Mouse (Mus musculus) lung, embryonic 16.5 days (tissue): Measurements from ENCODE around the gene Bcan. TPM values are rescaled to one million over a fixed set of nuclear protein-coding genes. Genes with fewer than 3 reads are reported as not detected.

Experiments
- ATAC-seq: fragments of 200-750 bp; cut with Nextera tagmentation; 2 replicates; pipeline ENCODE4 v1.8.0; 2017; ENCODE audit warnings: low read depth, mild to moderate bottlenecking, moderate library complexity
- H3K27ac ChIP-seq: fragments of 300-500 bp; sonication (generic); 2 replicates; pipeline ENCODE4 v1.5.1; 2014; ENCODE audit warnings: mild to moderate bottlenecking, control low read depth, low read length
- H3K27me3 ChIP-seq: fragments of 300-500 bp; sonication (generic); 2 replicates; pipeline ENCODE4 v1.6.1; 2014; ENCODE audit warnings: low read depth, low read length, mixed read lengths; ENCODE audit not compliant: control insufficient read depth, insufficient read depth
- H3K36me3 ChIP-seq: fragments of 300-500 bp; sonication (generic); 2 replicates; pipeline ENCODE4 v1.6.1; 2014; ENCODE audit warnings: low read length; ENCODE audit not compliant: control insufficient read depth, insufficient read depth
- H3K4me1 ChIP-seq: fragments of 300-500 bp; sonication (generic); replicated peaks from 2 replicates; pipeline ENCODE4 v1.6.1; 2014; ENCODE audit warnings: low read length, mixed read lengths; ENCODE audit not compliant: control insufficient read depth, insufficient read depth
- H3K4me2 ChIP-seq: fragments of 300-500 bp; sonication (generic); 2 replicates; pipeline ENCODE4 v1.6.1; 2014; ENCODE audit warnings: low read depth, low read length, control low read depth
- H3K4me3 ChIP-seq: fragments of 300-500 bp; sonication (generic); 2 replicates; pipeline ENCODE4 v1.5.1; 2014; ENCODE audit warnings: mild to moderate bottlenecking, low read length, control low read depth
- H3K9ac ChIP-seq: fragments of 300-500 bp; sonication (generic); 2 replicates; pipeline ENCODE4 v1.6.1; 2014; ENCODE audit warnings: low read length, control low read depth
- H3K9me3 ChIP-seq: fragments of 300-500 bp; sonication (generic); 2 replicates; pipeline ENCODE4 v1.6.1; 2016; ENCODE audit warnings: low read length; ENCODE audit not compliant: control insufficient read depth
- WGBS: fragments of 180-500 bp; shearing (Covaris S2); extraction: QIAGEN DNeasy Blood & Tissue Kit; methylation state at CpG from one replicate; pipeline ENCODE4 v1.1.7; 2014; 5-methylcytosine and 5-hydroxymethylcytosine counted together
- polyA plus RNA-seq: library from polyadenylated mRNA; unstranded; fragments of >200 nt; fragmentation: Nextera tagmentation; extraction: Ambion mirVana; gene quantifications from 2 replicates; pipeline ENCODE4 v1.2.1, GENCODE M21; 2015

Gene Bcan
- polyA plus RNA-seq, 1 experiment from 2014 or later = 0.44 TPM

DNA sequence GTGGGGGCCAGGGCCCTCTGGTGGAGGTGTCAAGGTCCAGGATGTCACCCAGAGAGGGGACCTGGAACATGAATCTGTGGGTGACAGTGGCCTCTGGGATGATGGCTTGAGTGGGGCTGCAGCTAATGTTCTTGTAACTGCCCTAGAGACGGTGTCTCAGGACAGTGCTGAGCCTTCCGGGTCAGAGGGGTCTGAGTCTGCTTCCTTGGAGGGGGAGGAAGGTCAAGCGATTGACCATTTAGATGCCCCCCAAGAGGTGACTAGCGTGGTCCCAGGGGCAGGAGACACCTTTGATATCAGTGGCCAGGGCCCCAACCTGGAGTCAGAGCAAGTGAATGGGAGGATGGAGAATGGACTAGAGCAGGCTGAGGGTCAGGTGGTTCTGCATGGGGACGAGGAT is 20.5 kb downstream of the Bcan start:
- Histone ChIP-seq H3K27ac (no peak overlapping the region), H3K4me3 (no peak overlapping the region), H3K4me1 (peaks cover 37% of the 10 kb centered on the region), H3K9ac (no peak overlapping the region), H3K9me3 (no peaks in the 10 kb centered on the region), H3K4me2 (no peak overlapping the region), H3K27me3 (no peaks in the 10 kb centered on the region), H3K36me3 (no peaks in the 10 kb centered on the region)
- ATAC-seq = no peak
- 80% methylated on average over 5 of the region's 5 CpGs for WGBS

DNA sequence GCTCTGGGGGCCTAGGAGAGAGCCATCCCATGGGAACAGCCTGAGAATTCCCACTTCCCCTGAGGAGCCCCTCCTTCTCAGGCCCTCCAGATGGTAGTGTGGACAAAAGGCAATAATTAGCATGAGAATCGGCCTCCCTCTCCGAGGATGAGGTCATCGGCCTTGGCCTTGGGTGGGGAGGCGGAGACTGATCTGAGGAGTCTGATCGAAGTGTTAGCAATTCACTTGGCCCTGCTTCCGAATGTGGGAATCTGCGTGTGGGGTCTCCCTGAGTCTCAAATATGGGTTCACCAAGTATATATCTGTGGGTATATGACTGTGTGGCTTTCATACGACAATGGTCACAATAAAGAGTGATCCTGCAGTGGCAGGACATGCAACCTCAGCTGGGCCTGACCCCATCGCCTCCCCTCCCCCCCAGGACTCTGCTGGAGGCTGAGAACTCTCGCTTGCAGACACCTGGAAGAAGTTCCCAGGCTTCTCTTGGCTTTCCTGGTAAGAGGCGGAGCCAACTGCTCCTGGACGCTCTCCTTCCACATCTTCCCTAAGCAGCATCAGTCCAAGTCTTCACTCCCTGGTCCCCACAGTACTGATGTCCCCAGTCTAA is 25.5 kb downstream of the Bcan start:
- Histone ChIP-seq H3K27me3 (no peaks in the 10 kb centered on the region; the same call in 1 of the 2 replicates), H3K4me3 (peak overlapping the region; percentile 61), H3K4me2 (peak overlapping the region; percentile 90), H3K4me1 (peaks cover 41% of the 10 kb centered on the region), H3K9me3 (no peaks in the 10 kb centered on the region), H3K36me3 (no peaks in the 10 kb centered on the region), H3K27ac (0 out of 2 replicates have a peak overlapping the region, but pooled peaks have one; percentile 46), H3K9ac (peak overlapping the region; percentile 49; the same call in 1 of the 2 replicates)
- ATAC-seq = no peak; the same call in 1 of the 2 replicates
- WGBS = 28% methylated on average over 12 of the region's 12 CpGs

DNA sequence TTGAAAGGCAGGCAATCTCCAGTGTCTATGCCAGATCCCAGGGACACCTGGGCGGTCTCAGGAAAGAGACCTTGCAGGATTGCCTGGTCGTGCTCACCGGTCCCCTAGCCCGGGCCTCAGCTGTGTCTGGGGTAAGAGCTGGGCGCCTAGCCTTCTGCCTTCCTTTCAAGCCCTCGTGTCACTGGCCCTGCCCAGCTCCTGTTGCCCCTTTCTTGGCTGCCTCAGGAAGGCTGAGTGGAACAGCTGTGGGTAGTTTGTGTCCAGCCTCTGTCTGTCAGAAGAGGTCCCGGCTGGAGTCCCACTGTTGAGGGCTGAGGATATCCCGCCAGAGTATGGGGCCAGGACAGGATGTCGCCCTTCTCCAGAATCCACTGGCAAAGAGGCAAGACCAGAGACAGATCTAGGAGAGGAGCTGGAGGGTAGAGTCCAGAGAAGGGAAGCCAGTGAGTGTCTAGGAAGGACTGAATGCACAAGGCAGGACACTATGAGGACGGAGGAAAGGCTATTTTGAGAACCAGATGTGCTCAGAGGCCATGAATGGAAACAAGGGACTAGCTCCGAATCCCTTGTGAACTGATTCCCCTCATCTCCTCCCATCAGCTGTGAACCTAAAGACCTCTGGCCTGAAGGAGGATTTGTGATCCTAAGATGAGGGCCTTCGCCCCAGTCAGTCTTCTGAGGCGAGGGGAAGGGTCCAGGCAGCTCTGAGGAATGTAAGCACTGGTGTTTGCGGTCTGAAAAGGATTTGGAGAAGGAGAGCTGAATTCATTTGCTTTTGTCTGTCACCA is 26.2 kb downstream of the Bcan start:
- H3K4me2 ChIP-seq = peak overlapping the region; percentile 90
- H3K9me3 ChIP-seq = no peaks in the 10 kb centered on the region
- WGBS = 42% methylated on average over 14 of the region's 14 CpGs
- H3K27me3 ChIP-seq = no peaks in the 10 kb centered on the region; the same call in 1 of the 2 replicates
- no peak for ATAC-seq
- no peaks in the 10 kb centered on the region for H3K36me3 ChIP-seq
- peak overlapping the region; percentile 46; the same call in 1 of the 2 replicates for H3K27ac ChIP-seq
- peak overlapping the region; percentile 49 for H3K9ac ChIP-seq
- peak overlapping the region; percentile 61 for H3K4me3 ChIP-seq
- peaks cover 41% of the 10 kb centered on the region for H3K4me1 ChIP-seq

GRCm38 (mm10) chr3:87972776-87973175 is 27.3 kb downstream of the Bcan start:
- H3K27me3 ChIP-seq = no peaks in the 10 kb centered on the region; the same call in 1 of the 2 replicates
- peak overlapping the region; percentile 90 for H3K4me2 ChIP-seq
- H3K4me3 ChIP-seq = peak overlapping the region; percentile 61
- peaks cover 41% of the 10 kb centered on the region for H3K4me1 ChIP-seq
- no peaks in the 10 kb centered on the region for H3K9me3 ChIP-seq
- 0 out of 2 replicates have a peak overlapping the region, but pooled peaks have one; percentile 4 for H3K27ac ChIP-seq
- ATAC-seq = no peak
- WGBS = 24% methylated on average over 5 of the region's 5 CpGs
- peak overlapping the region; percentile 78 for H3K9ac ChIP-seq
- no peaks in the 10 kb centered on the region for H3K36me3 ChIP-seq

- no peak for ATAC-seq
- H3K27me3 ChIP-seq = no peaks in the 10 kb centered on the region; the same call in 1 of the 2 replicates
- H3K4me1 ChIP-seq = peaks cover 41% of the 10 kb centered on the region
- H3K36me3 ChIP-seq = no peaks in the 10 kb centered on the region
- peak overlapping the region; percentile 78 for H3K9ac ChIP-seq
- H3K27ac ChIP-seq = no peak overlapping the region
- H3K9me3 ChIP-seq = no peaks in the 10 kb centered on the region
- 11% methylated on average over 8 of the region's 8 CpGs for WGBS
- H3K4me2 ChIP-seq = peak overlapping the region; percentile 90
- peak overlapping the region; percentile 61 for H3K4me3 ChIP-seq
Observed at GRCm38 (mm10) chr3:87972203-87972664, 27.8 kb downstream of the Bcan start.

DNA sequence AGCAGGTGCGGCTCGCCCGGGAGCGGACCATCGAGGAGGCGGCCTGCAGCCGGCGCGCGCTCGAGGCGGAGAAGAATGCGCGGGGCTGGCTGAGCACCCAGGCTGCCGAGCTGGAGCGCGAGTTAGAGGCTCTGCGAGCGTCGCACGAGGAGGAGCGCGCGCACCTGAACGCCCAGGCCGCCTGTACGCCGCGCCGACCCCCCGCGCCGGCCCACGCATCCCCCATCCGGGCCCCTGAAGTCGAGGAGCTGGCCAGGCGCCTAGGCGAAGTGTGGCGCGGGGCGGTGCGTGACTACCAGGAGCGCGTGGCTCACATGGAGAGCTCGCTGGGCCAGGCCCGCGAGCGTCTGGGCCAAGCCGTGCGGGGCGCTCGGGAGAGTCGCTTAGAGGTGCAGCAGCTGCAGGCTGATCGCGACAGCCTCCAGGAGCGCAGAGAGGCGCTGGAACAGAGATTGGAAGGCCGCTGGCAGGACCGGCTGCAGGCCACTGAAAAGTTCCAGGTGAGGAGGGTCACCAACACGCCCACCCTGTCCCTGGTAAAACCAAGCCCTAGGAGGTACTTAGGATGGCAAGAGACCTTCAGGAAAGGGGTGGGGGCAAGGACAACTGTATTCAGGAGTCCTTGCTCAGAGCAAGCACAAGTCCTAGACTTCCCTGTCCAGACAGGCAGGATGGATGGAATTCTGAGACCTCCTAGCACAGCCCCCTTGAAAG is 28.4 kb downstream of the Bcan start:
- H3K27me3 ChIP-seq = no peaks in the 10 kb centered on the region; the same call in 1 of the 2 replicates
- peak overlapping the region; percentile 78 for H3K9ac ChIP-seq
- H3K4me2 ChIP-seq = peak overlapping the region; percentile 90
- H3K36me3 ChIP-seq = no peaks in the 10 kb centered on the region
- H3K4me3 ChIP-seq = peak overlapping the region; percentile 61
- WGBS = under 1% methylated on average over 56 of the region's 60 CpGs
- peaks cover 41% of the 10 kb centered on the region for H3K4me1 ChIP-seq
- peak; percentile 50 for ATAC-seq
- no peaks in the 10 kb centered on the region for H3K9me3 ChIP-seq
- H3K27ac ChIP-seq = peak overlapping the region; percentile 38

- Histone ChIP-seq H3K9ac (peak within 1 kb of the TSS; percentile 78), H3K9me3 (no peaks in the 10 kb centered on the region), H3K4me1 (peaks cover 41% of the 10 kb centered on the region), H3K4me2 (peak within 1 kb of the TSS; percentile 90), H3K4me3 (peak within 1 kb of the TSS; percentile 61), H3K36me3 (no peaks in the 10 kb centered on the region), H3K27ac (peak within 1 kb of the TSS; percentile 63), H3K27me3 (no peaks in the 10 kb centered on the region; the same call in 1 of the 2 replicates)
- WGBS = 0% methylated on average over 44 of the region's 44 CpGs
- peak; percentile 79 for ATAC-seq
Observed at GRCm38 (mm10) chr3:87970939-87971488, 29.0 kb downstream of the Bcan start, which contains the start of gene Nes. Gene Nes, plus strand, starts transcription at chr3:87971078.

DNA sequence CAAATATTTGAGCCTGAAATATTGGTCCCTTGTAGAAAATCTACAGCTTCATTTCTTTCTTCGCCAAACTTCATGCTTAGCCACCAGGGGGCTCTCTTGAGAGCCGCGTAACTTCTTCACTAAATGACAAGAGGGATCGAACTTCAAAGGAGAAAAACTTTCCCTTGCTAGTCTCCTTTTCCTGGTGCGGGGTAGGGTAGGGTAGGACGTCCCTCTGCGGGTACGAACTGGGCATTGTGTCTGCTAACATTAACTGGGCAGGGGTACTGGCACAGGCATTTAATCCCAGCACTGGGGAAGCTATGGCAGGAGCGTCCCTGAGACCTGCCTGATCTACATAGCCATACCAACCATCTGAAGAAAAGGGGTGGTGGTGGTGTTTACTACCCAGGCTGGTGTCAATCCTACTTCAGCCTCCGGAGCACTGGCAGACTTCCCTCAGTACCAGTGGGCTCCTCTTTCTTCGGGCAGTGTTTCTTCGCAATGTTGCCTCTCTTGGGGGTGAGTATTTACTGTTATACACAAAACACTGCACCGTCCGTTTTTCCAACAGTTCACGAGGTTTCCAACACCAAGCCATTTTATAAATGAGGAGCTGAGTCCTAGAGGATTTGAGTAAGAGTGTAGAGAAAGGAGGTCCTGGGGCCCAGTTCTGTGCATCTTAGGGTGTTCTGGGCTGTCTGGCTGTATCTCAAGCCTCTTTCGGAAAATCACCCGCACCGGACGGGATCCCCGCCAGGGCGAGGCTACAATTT is 29.7 kb downstream of the Bcan start:
- Histone ChIP-seq H3K9ac (peak overlapping the region; percentile 78), H3K4me3 (peak overlapping the region; percentile 61), H3K9me3 (no peaks in the 10 kb centered on the region), H3K4me2 (peak overlapping the region; percentile 90), H3K27me3 (no peaks in the 10 kb centered on the region; the same call in 1 of the 2 replicates), H3K27ac (peak overlapping the region; percentile 63), H3K36me3 (no peaks in the 10 kb centered on the region), H3K4me1 (peaks cover 41% of the 10 kb centered on the region)
- under 1% methylated on average over 21 of the region's 21 CpGs for WGBS
- peak; percentile 15; the same call in 1 of the 2 replicates for ATAC-seq
